Mouse (Mus musculus): Measurements from ENCODE around the gene Rdx. TPM values are rescaled to one million over a fixed set of nuclear protein-coding genes. Genes with fewer than 3 reads are reported as not detected.

Rdx gene
- 119 and 131 TPM in 2 replicates for polyA plus RNA-seq (2015; fragmentation: Nextera tagmentation; extraction: Ambion mirVana)

- no peaks in the 10 kb centered on the region for H3K27me3 ChIP-seq
- H3K27ac ChIP-seq = peak within 1 kb of the TSS; percentile 99
- no peaks in the 10 kb centered on the region for H3K9me3 ChIP-seq (replicated peaks)
- peak within 1 kb of the TSS; percentile 63 for H3K4me2 ChIP-seq
- H3K9ac ChIP-seq = peak within 1 kb of the TSS; percentile 99
- ATAC-seq (replicated peaks; ENCODE audit: low FRiP score) = peak; percentile 20
- peaks cover 27% of the 10 kb centered on the region for H3K4me1 ChIP-seq
- peak within 1 kb of the TSS; percentile 93 for H3K4me3 ChIP-seq (replicated peaks)
- H3K36me3 ChIP-seq = no peaks in the 10 kb centered on the region
- 2% methylated on average over 17 of the region's 17 CpGs for WGBS
Observed at GRCm38 (mm10) chr9:52047129-52047820, at the start of gene Rdx. Gene Rdx, plus strand, starts transcription at chr9:52047173.

GRCm38 (mm10) chr9:52003501-52003900, 43.5 kb upstream of the Rdx start:
- Histone ChIP-seq H3K27me3 (no peaks in the 10 kb centered on the region), H3K4me2 (no peak overlapping the region), H3K27ac (no peak overlapping the region), H3K36me3 (no peaks in the 10 kb centered on the region), H3K9me3 (replicated peaks) (peaks cover 5% of the 10 kb centered on the region; the same call in 1 of the 2 replicates), H3K4me1 (0 out of 2 replicates have a peak, but pooled peaks cover 2% of the 10 kb centered on the region), H3K9ac (no peak overlapping the region), H3K4me3 (replicated peaks) (no peak overlapping the region)
- no peak; the same call in 1 of the 2 replicates for ATAC-seq (replicated peaks; ENCODE audit: low FRiP score)
- 30% methylated on average over 4 of the region's 4 CpGs for WGBS

- Histone ChIP-seq H3K4me2 (no peak overlapping the region), H3K27me3 (no peaks in the 10 kb centered on the region), H3K36me3 (no peaks in the 10 kb centered on the region), H3K27ac (no peak overlapping the region), H3K4me1 (0 out of 2 replicates have a peak, but pooled peaks cover 2% of the 10 kb centered on the region), H3K9ac (no peak overlapping the region), H3K4me3 (replicated peaks) (no peak overlapping the region), H3K9me3 (replicated peaks) (no peaks in the 10 kb centered on the region)
- ATAC-seq (replicated peaks; ENCODE audit: low FRiP score) = no peak
- WGBS = 51% methylated on average over 2 of the region's 2 CpGs
Observed at GRCm38 (mm10) chr9:52007341-52007740, 39.6 kb upstream of the Rdx start.

- H3K4me1 ChIP-seq = 0 out of 2 replicates have a peak, but pooled peaks cover 2% of the 10 kb centered on the region
- no peaks in the 10 kb centered on the region for H3K9me3 ChIP-seq (replicated peaks)
- 80% methylated on average over 1 of the region's 1 CpGs for WGBS
- H3K27ac ChIP-seq = no peak overlapping the region
- no peaks in the 10 kb centered on the region for H3K27me3 ChIP-seq
- no peak overlapping the region for H3K9ac ChIP-seq
- no peak for ATAC-seq (replicated peaks; ENCODE audit: low FRiP score)
- no peaks in the 10 kb centered on the region for H3K36me3 ChIP-seq
- no peak overlapping the region for H3K4me2 ChIP-seq
- no peak overlapping the region for H3K4me3 ChIP-seq (replicated peaks)
Observed at GRCm38 (mm10) chr9:52008511-52008910, 38.5 kb upstream of the Rdx start.

DNA sequence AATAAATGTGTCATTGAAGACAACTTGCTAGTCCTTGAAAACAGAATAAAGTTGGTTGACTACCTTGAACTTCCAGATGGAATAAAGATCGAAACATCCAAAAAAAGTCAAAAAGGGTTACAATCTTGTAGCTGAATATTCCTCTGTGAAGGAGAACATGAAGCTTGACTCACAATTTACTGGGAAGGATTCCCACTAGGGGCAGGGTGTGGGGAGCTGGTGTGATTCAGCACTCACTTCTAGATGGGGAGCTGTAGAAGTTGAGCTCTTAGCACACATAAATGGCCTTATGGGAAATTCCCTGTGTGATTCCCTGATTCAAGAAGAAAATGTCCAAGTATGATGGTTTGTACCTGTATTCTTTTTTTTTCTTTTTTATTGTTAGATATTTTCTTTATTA, 34.7 kb upstream of the Rdx start:
- no peaks in the 10 kb centered on the region for H3K9me3 ChIP-seq (replicated peaks)
- ATAC-seq (replicated peaks; ENCODE audit: low FRiP score) = no peak
- no peaks in the 10 kb centered on the region for H3K36me3 ChIP-seq
- no peak overlapping the region for H3K27ac ChIP-seq
- 97% methylated on average over 1 of the region's 1 CpGs for WGBS
- no peaks in the 10 kb centered on the region for H3K4me1 ChIP-seq
- no peak overlapping the region for H3K4me3 ChIP-seq (replicated peaks)
- no peak overlapping the region for H3K9ac ChIP-seq
- H3K4me2 ChIP-seq = no peak overlapping the region
- H3K27me3 ChIP-seq = no peaks in the 10 kb centered on the region

GRCm38 (mm10) chr9:52012781-52013436, 34.1 kb upstream of the Rdx start:
- Histone ChIP-seq H3K4me1 (no peaks in the 10 kb centered on the region), H3K4me3 (replicated peaks) (no peak overlapping the region), H3K4me2 (no peak overlapping the region), H3K9ac (no peak overlapping the region), H3K9me3 (replicated peaks) (no peaks in the 10 kb centered on the region), H3K27me3 (no peaks in the 10 kb centered on the region), H3K36me3 (no peaks in the 10 kb centered on the region), H3K27ac (no peak overlapping the region)
- WGBS = 81% methylated on average over 5 of the region's 5 CpGs
- no peak for ATAC-seq (replicated peaks; ENCODE audit: low FRiP score)

DNA sequence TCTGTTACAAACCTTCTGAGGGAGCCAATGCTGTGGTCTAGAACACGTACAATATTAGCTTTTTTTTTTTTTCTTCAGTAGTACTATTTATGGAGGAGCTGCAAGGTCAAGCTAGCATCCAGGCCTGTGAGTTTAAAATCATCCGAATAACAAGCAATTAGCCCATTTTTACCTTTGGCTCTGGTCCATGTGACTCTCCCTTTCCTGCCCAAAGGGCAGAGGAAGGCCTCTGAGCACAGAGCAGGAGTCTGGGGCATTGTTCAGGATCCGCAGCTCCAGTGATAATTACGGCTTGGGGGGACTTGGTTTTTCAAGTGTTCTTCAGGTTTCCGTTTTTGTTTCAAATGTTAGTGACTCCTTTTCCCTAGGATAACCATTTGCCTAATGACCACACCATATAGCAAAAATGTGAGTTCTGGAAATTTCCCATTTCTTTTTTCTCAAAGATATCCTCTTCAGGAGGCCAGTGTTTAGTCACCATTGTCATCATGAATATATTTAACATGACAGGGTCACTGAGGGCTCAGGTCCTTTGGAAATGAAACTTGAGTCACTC, 33.0 kb upstream of the Rdx start:
- no peaks in the 10 kb centered on the region for H3K4me1 ChIP-seq
- 63% methylated on average over 5 of the region's 5 CpGs for WGBS
- no peaks in the 10 kb centered on the region for H3K27me3 ChIP-seq
- H3K27ac ChIP-seq = peak overlapping the region; percentile 32; the same call in 1 of the 2 replicates
- no peak overlapping the region for H3K4me2 ChIP-seq
- no peaks in the 10 kb centered on the region for H3K9me3 ChIP-seq (replicated peaks)
- ATAC-seq (replicated peaks; ENCODE audit: low FRiP score) = no peak
- no peak overlapping the region for H3K9ac ChIP-seq
- H3K36me3 ChIP-seq = no peaks in the 10 kb centered on the region
- H3K4me3 ChIP-seq (replicated peaks) = no peak overlapping the region

- 78% methylated on average over 3 of the region's 3 CpGs for WGBS
- Histone ChIP-seq H3K27me3 (no peaks in the 10 kb centered on the region), H3K4me1 (no peaks in the 10 kb centered on the region), H3K9ac (no peak overlapping the region), H3K4me2 (no peak overlapping the region), H3K9me3 (replicated peaks) (no peaks in the 10 kb centered on the region), H3K4me3 (replicated peaks) (no peak overlapping the region), H3K36me3 (no peaks in the 10 kb centered on the region), H3K27ac (no peak overlapping the region)
- ATAC-seq (replicated peaks; ENCODE audit: low FRiP score) = no peak
Observed at GRCm38 (mm10) chr9:52017091-52017490, 29.9 kb upstream of the Rdx start.

GRCm38 (mm10) chr9:52017824-52018223, 29.1 kb upstream of the Rdx start:
- WGBS = 45% methylated on average over 2 of the region's 2 CpGs
- no peak overlapping the region for H3K4me2 ChIP-seq
- no peaks in the 10 kb centered on the region for H3K9me3 ChIP-seq (replicated peaks)
- no peak overlapping the region for H3K9ac ChIP-seq
- H3K36me3 ChIP-seq = no peaks in the 10 kb centered on the region
- no peak overlapping the region for H3K27ac ChIP-seq
- no peaks in the 10 kb centered on the region for H3K27me3 ChIP-seq
- ATAC-seq (replicated peaks; ENCODE audit: low FRiP score) = no peak
- no peak overlapping the region for H3K4me3 ChIP-seq (replicated peaks)
- H3K4me1 ChIP-seq = no peaks in the 10 kb centered on the region

DNA sequence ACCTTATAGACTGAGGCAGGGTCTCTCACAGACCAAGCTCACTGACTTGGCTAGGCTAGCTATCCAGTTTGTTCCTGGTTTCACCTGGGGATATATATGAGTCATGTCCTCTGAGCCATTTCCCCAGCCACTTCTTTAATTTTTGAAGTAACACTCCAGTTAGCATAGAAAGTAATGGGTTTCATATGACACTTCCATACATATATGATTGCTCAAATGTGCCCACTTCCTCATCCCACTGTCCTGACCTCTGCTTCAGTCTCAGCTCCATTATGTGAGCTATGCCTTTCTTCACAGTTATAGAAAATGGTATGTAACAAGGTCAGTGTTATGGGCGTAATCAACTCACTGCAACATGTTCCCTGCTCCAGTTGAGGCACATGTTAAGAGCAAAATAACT, 28.5 kb upstream of the Rdx start:
- H3K9ac ChIP-seq = no peak overlapping the region
- H3K4me1 ChIP-seq = no peaks in the 10 kb centered on the region
- ATAC-seq (replicated peaks; ENCODE audit: low FRiP score) = no peak
- H3K4me2 ChIP-seq = no peak overlapping the region
- H3K9me3 ChIP-seq (replicated peaks) = no peaks in the 10 kb centered on the region
- no peak overlapping the region for H3K27ac ChIP-seq
- no peaks in the 10 kb centered on the region for H3K36me3 ChIP-seq
- H3K4me3 ChIP-seq (replicated peaks) = no peak overlapping the region
- 88% methylated on average over 1 of the region's 1 CpGs for WGBS
- H3K27me3 ChIP-seq = no peaks in the 10 kb centered on the region

- H3K9me3 ChIP-seq (replicated peaks) = no peaks in the 10 kb centered on the region
- H3K4me1 ChIP-seq = peaks cover 7% of the 10 kb centered on the region; the same call in 1 of the 2 replicates
- WGBS = 39% methylated on average over 5 of the region's 5 CpGs
- no peak overlapping the region for H3K9ac ChIP-seq
- no peak overlapping the region for H3K4me3 ChIP-seq (replicated peaks)
- H3K36me3 ChIP-seq = no peaks in the 10 kb centered on the region
- ATAC-seq (replicated peaks; ENCODE audit: low FRiP score) = peak; percentile 62; the same call in 1 of the 2 replicates
- H3K4me2 ChIP-seq = no peak overlapping the region
- peak overlapping the region; percentile 65 for H3K27ac ChIP-seq
- no peaks in the 10 kb centered on the region for H3K27me3 ChIP-seq
Observed at GRCm38 (mm10) chr9:52027257-52028020, 19.5 kb upstream of the Rdx start.

Measured in kidney, embryonic 15.5 days (tissue).